Mouse (Mus musculus) erythroblast, embryonic 14.5 days (primary cell): ENCODE results near the gene Ggta1.

Experiments
- GATA1 ChIP-seq: IDR thresholded peaks from 2 replicates; pipeline ENCODE4 v1.6.1; 2012; ENCODE audit warnings: low read length, inconsistent platforms, mixed read lengths
- TAL1 ChIP-seq: IDR thresholded peaks from 3 replicates; pipeline ENCODE4 v1.6.1; 2012; ENCODE audit warnings: low read length, inconsistent platforms, mixed read lengths

DNA sequence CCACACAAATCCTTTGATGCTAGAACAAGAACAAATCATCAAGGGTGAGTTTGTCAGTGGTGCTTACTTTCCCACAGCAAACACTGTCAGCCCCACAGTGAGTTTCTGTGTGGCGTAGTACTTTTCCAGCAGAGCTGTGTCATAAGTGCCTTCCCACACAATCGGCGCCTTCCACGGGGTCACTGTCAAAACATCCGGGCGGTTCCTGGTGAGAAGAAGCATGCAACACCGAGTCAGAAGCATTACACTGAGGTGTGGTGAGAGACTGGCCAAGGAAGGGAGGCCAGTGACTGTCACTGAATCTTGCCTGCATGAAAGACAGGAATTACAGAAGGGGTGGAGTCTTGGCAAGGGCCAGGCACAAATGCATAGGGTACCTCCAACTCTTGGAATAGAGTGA lies 55.2 kb downstream of the Ggta1 start:
- TF ChIP-seq TAL1: no peak
- no peak for TF ChIP-seq GATA1
